Mouse (Mus musculus): ENCODE measurements at regions not wholly inside any gene's neighbourhood (a gene's known extent, or its start where the extent isn't known, plus 50 kb on each side); places are given as distances from the start of the nearest gene placed in this dataset.

GRCm38 (mm10) chr3:4336441-4336840, 1414.2 kb upstream of the Gm8797 start:
- DNase-seq (ENCODE audit: low spot score), result no peak

GRCm38 (mm10) chr3:4339153-4339552, 1411.5 kb upstream of the Gm8797 start:
- 84% methylated on average over 1 of the region's 1 CpGs for WGBS
- Histone ChIP-seq H3K4me2 (ENCODE audit: low read depth, low read length) (no peak overlapping the region), H3K9me3 (ENCODE audit: low read length) (no peaks in the 10 kb centered on the region), H3K9ac (replicated peaks; ENCODE audit: low read length) (no peak overlapping the region), H3K27ac (no peak overlapping the region), H3K27me3 (ENCODE audit: insufficient read depth, low read length) (no peaks in the 10 kb centered on the region), H3K36me3 (ENCODE audit: insufficient read depth, low read length) (no peaks in the 10 kb centered on the region), H3K4me1 (ENCODE audit: insufficient read depth, low read length) (no peaks in the 10 kb centered on the region), H3K4me3 (ENCODE audit: low read length) (no peak overlapping the region)
- no peak for DNase-seq (ENCODE audit: low spot score)
- no peak for TF ChIP-seq CTCF (IDR thresholded peaks at IDR 0.05; ENCODE audit: low read depth)
- ATAC-seq, result no peak

More at GRCm38 (mm10) chr3:4336441-4336840, 1414.2 kb upstream of the Gm8797 start:
- no peak for ATAC-seq
- 81% methylated on average over 4 of the region's 4 CpGs for WGBS
- no peaks in the 10 kb centered on the region for H3K27me3 ChIP-seq (ENCODE audit: insufficient read depth, low read length)
- H3K9me3 ChIP-seq (ENCODE audit: low read length), result no peaks in the 10 kb centered on the region
- H3K4me1 ChIP-seq (ENCODE audit: insufficient read depth, low read length), result no peaks in the 10 kb centered on the region
- H3K9ac ChIP-seq (replicated peaks; ENCODE audit: low read length), result no peak overlapping the region
- no peak overlapping the region for H3K4me2 ChIP-seq (ENCODE audit: low read depth, low read length)
- no peak for TF ChIP-seq CTCF (IDR thresholded peaks at IDR 0.05; ENCODE audit: low read depth)
- no peaks in the 10 kb centered on the region for H3K36me3 ChIP-seq (ENCODE audit: insufficient read depth, low read length)
- H3K27ac ChIP-seq, result no peak overlapping the region
- H3K4me3 ChIP-seq (ENCODE audit: low read length), result no peak overlapping the region

Small RNA genes in the stretch of these regions (microRNA-seq; reads per million reads assigned to microRNA genes)
- gene Gm23976, result 0 reads per million in 2 experiments

All from hindbrain, postnatal 0 days (tissue).